Mouse (Mus musculus) liver, embryonic 16.5 days (tissue): ENCODE results near the gene Mrpl39. TPM values are rescaled to one million over a fixed set of nuclear protein-coding genes. Genes with fewer than 3 reads are reported as not detected.

Experiments used
- ATAC-seq: fragments of 200-750 bp; cut with Nextera tagmentation; 2 replicates; pipeline ENCODE4 v1.8.0; 2017; ENCODE audit warnings: low read depth, mild to moderate bottlenecking, moderate number of reproducible peaks, moderate library complexity
- H3K27ac ChIP-seq: fragments of 300-500 bp; sonication (generic); 2 replicates; pipeline ENCODE4 v1.5.1; 2014; ENCODE audit warnings: mild to moderate bottlenecking, low read length
- H3K27me3 ChIP-seq: fragments of 300-500 bp; sonication (generic); 2 replicates; pipeline ENCODE4 v1.6.1; 2014; ENCODE audit warnings: low read depth, low read length, mixed read lengths; ENCODE audit not compliant: control insufficient read depth, insufficient read depth
- H3K36me3 ChIP-seq: fragments of 300-500 bp; sonication (generic); 2 replicates; pipeline ENCODE4 v1.6.1; 2014; ENCODE audit warnings: mild to moderate bottlenecking; ENCODE audit not compliant: control insufficient read depth, insufficient read depth
- H3K4me1 ChIP-seq: fragments of 300-500 bp; sonication (generic); 2 replicates; pipeline ENCODE4 v1.6.1; 2014; ENCODE audit warnings: low read depth, low read length, mixed read lengths; ENCODE audit not compliant: control insufficient read depth
- H3K4me2 ChIP-seq: fragments of 300-500 bp; sonication (generic); 2 replicates; pipeline ENCODE4 v1.6.1; 2014; ENCODE audit warnings: low read depth, low read length, mixed read lengths
- H3K4me3 ChIP-seq: fragments of 300-500 bp; sonication (generic); 2 replicates; pipeline ENCODE4 v1.5.1; 2014; ENCODE audit warnings: low read depth, mild to moderate bottlenecking, low read length
- H3K9ac ChIP-seq: fragments of 300-500 bp; sonication (generic); 2 replicates; pipeline ENCODE4 v1.6.1; 2014; ENCODE audit warnings: low read depth, low read length
- H3K9me3 ChIP-seq: fragments of 300-500 bp; sonication (generic); replicated peaks from 2 replicates; pipeline ENCODE4 v1.6.1; 2016; ENCODE audit warnings: low read length; ENCODE audit not compliant: control insufficient read depth
- WGBS: fragments of 180-500 bp; shearing (Covaris S2); extraction: QIAGEN DNeasy Blood & Tissue Kit; methylation state at CpG from one replicate; pipeline ENCODE4 v1.1.7; 2014; ENCODE audit not compliant: insufficient replicate concordance; 5-methylcytosine and 5-hydroxymethylcytosine counted together
- polyA plus RNA-seq: library from polyadenylated mRNA; unstranded; fragments of >200 nt; fragmentation: Nextera tagmentation; extraction: Ambion mirVana; gene quantifications from 2 replicates; pipeline ENCODE4 v1.2.1, GENCODE M21; 2015

Mrpl39 gene
- polyA plus RNA-seq, 1 experiment from 2014 or later, result 21.8 TPM

- peaks cover 29% of the 10 kb centered on the region for H3K27me3 ChIP-seq
- H3K9ac ChIP-seq, result no peak overlapping the region
- no peak overlapping the region for H3K27ac ChIP-seq
- no peak overlapping the region for H3K4me3 ChIP-seq
- H3K36me3 ChIP-seq, result no peaks in the 10 kb centered on the region
- no peaks in the 10 kb centered on the region for H3K9me3 ChIP-seq
- WGBS, result 55% methylated on average over 8 of the region's 8 CpGs
- H3K4me1 ChIP-seq, result no peaks in the 10 kb centered on the region; the same call in 1 of the 2 replicates
- H3K4me2 ChIP-seq, result no peak overlapping the region
- ATAC-seq, result no peak
Measured at GRCm38 (mm10) chr16:84704661-84705240, 30.8 kb downstream of the Mrpl39 start.

- Histone ChIP-seq H3K27me3 (peaks cover 29% of the 10 kb centered on the region), H3K4me3 (no peak overlapping the region), H3K4me2 (no peak overlapping the region; the same call in 1 of the 2 replicates), H3K27ac (no peak overlapping the region), H3K36me3 (no peaks in the 10 kb centered on the region), H3K4me1 (no peaks in the 10 kb centered on the region; the same call in 1 of the 2 replicates), H3K9ac (no peak overlapping the region), H3K9me3 (no peaks in the 10 kb centered on the region)
- no peak for ATAC-seq
- WGBS, result 46% methylated on average over 13 of the region's 13 CpGs
Measured at GRCm38 (mm10) chr16:84703769-84704660, 31.5 kb downstream of the Mrpl39 start.

- Histone ChIP-seq H3K9me3 (no peaks in the 10 kb centered on the region), H3K27me3 (peaks cover 29% of the 10 kb centered on the region), H3K36me3 (no peaks in the 10 kb centered on the region), H3K4me3 (peak overlapping the region; percentile 60), H3K27ac (no peak overlapping the region), H3K9ac (no peak overlapping the region), H3K4me2 (peak overlapping the region; percentile 68), H3K4me1 (no peaks in the 10 kb centered on the region; the same call in 1 of the 2 replicates)
- under 1% methylated on average over 55 of the region's 55 CpGs for WGBS
- peak; percentile 24; the same call in 1 of the 2 replicates for ATAC-seq
Measured at GRCm38 (mm10) chr16:84703129-84703768, 32.3 kb downstream of the Mrpl39 start.

GRCm38 (mm10) chr16:84702230-84703128 is 33.1 kb downstream of the Mrpl39 start:
- Histone ChIP-seq H3K9me3 (no peaks in the 10 kb centered on the region), H3K4me3 (peak overlapping the region; percentile 60), H3K27me3 (peaks cover 29% of the 10 kb centered on the region), H3K9ac (no peak overlapping the region), H3K4me1 (no peaks in the 10 kb centered on the region; the same call in 1 of the 2 replicates), H3K27ac (no peak overlapping the region), H3K4me2 (peak overlapping the region; percentile 68), H3K36me3 (no peaks in the 10 kb centered on the region)
- no peak for ATAC-seq
- 11% methylated on average over 39 of the region's 39 CpGs for WGBS

- H3K27me3 ChIP-seq, result peaks cover 29% of the 10 kb centered on the region
- ATAC-seq, result no peak
- no peak overlapping the region for H3K4me2 ChIP-seq
- H3K36me3 ChIP-seq, result no peaks in the 10 kb centered on the region
- H3K9me3 ChIP-seq, result no peaks in the 10 kb centered on the region
- H3K4me1 ChIP-seq, result no peaks in the 10 kb centered on the region; the same call in 1 of the 2 replicates
- 65% methylated on average over 5 of the region's 5 CpGs for WGBS
- H3K4me3 ChIP-seq, result no peak overlapping the region
- H3K9ac ChIP-seq, result no peak overlapping the region
- H3K27ac ChIP-seq, result no peak overlapping the region
Measured at GRCm38 (mm10) chr16:84701041-84701440, 34.5 kb downstream of the Mrpl39 start.

- Histone ChIP-seq H3K9me3 (no peaks in the 10 kb centered on the region), H3K27ac (no peak overlapping the region), H3K4me3 (no peak overlapping the region), H3K4me2 (no peak overlapping the region), H3K36me3 (no peaks in the 10 kb centered on the region), H3K27me3 (peaks cover 19% of the 10 kb centered on the region), H3K9ac (no peak overlapping the region), H3K4me1 (no peaks in the 10 kb centered on the region; the same call in 1 of the 2 replicates)
- ATAC-seq, result no peak
- WGBS, result 10% methylated on average over 6 of the region's 6 CpGs
Measured at GRCm38 (mm10) chr16:84698708-84699107, 36.8 kb downstream of the Mrpl39 start.

GRCm38 (mm10) chr16:84696178-84696577 is 39.4 kb downstream of the Mrpl39 start:
- ATAC-seq, result no peak
- Histone ChIP-seq H3K4me3 (no peak overlapping the region), H3K9ac (no peak overlapping the region), H3K27ac (no peak overlapping the region), H3K4me2 (no peak overlapping the region), H3K36me3 (no peaks in the 10 kb centered on the region), H3K9me3 (no peaks in the 10 kb centered on the region), H3K27me3 (no peaks in the 10 kb centered on the region), H3K4me1 (no peaks in the 10 kb centered on the region)
- WGBS, result 63% methylated on average over 11 of the region's 11 CpGs

GRCm38 (mm10) chr16:84681991-84682390 is 53.6 kb downstream of the Mrpl39 start:
- Histone ChIP-seq H3K4me2 (no peak overlapping the region), H3K9ac (no peak overlapping the region), H3K27ac (no peak overlapping the region), H3K36me3 (no peaks in the 10 kb centered on the region), H3K4me3 (no peak overlapping the region), H3K27me3 (no peaks in the 10 kb centered on the region), H3K4me1 (no peaks in the 10 kb centered on the region), H3K9me3 (no peaks in the 10 kb centered on the region)
- WGBS, result 45% methylated on average over 4 of the region's 4 CpGs
- no peak for ATAC-seq
